Mouse (Mus musculus): Measurements from ENCODE around the gene St8sia2. TPM values are rescaled to one million over a fixed set of nuclear protein-coding genes. Genes with fewer than 3 reads are reported as not detected.

The St8sia2 gene
- polyA plus RNA-seq, 1 experiment from 2014 or later, result 18.7 TPM

- Histone ChIP-seq H3K4me3 (ENCODE audit: low read length) (no peak overlapping the region), H3K9me3 (ENCODE audit: control insufficient read depth, low read length) (no peaks in the 10 kb centered on the region), H3K27ac (ENCODE audit: low read depth, low read length) (peak overlapping the region; percentile 57), H3K36me3 (ENCODE audit: control insufficient read depth, insufficient read depth, low read length) (0 out of 2 replicates have a peak, but pooled peaks cover 3% of the 10 kb centered on the region), H3K4me2 (replicated peaks; ENCODE audit: low read depth, low read length) (no peak overlapping the region), H3K27me3 (ENCODE audit: control insufficient read depth, insufficient read depth, low read length) (no peaks in the 10 kb centered on the region), H3K4me1 (ENCODE audit: control insufficient read depth, insufficient read depth, low read length) (peaks cover 23% of the 10 kb centered on the region), H3K9ac (ENCODE audit: low read depth, low read length) (no peak overlapping the region)
- peak; percentile 83 for ATAC-seq (ENCODE audit: low FRiP score, low TSS enrichment)
- WGBS, result 12% methylated on average over 4 of the region's 4 CpGs
These were observed 71.8 kb downstream of the St8sia2 start for GRCm38 (mm10) chr7:73941640-73942039.

- Histone ChIP-seq H3K27ac (ENCODE audit: low read depth, low read length) (no peak overlapping the region), H3K4me3 (ENCODE audit: low read length) (no peak overlapping the region), H3K36me3 (ENCODE audit: control insufficient read depth, insufficient read depth, low read length) (0 out of 2 replicates have a peak, but pooled peaks cover 3% of the 10 kb centered on the region), H3K9me3 (ENCODE audit: control insufficient read depth, low read length) (no peaks in the 10 kb centered on the region), H3K9ac (ENCODE audit: low read depth, low read length) (no peak overlapping the region), H3K4me2 (replicated peaks; ENCODE audit: low read depth, low read length) (no peak overlapping the region), H3K27me3 (ENCODE audit: control insufficient read depth, insufficient read depth, low read length) (no peaks in the 10 kb centered on the region), H3K4me1 (ENCODE audit: control insufficient read depth, insufficient read depth, low read length) (peaks cover 23% of the 10 kb centered on the region)
- 91% methylated on average over 8 of the region's 8 CpGs for WGBS
- no peak for ATAC-seq (ENCODE audit: low FRiP score, low TSS enrichment)
These were observed 74.3 kb downstream of the St8sia2 start for GRCm38 (mm10) chr7:73939236-73939635.

- Histone ChIP-seq H3K4me1 (ENCODE audit: control insufficient read depth, insufficient read depth, low read length) (peaks cover 23% of the 10 kb centered on the region), H3K9me3 (ENCODE audit: control insufficient read depth, low read length) (no peaks in the 10 kb centered on the region), H3K36me3 (ENCODE audit: control insufficient read depth, insufficient read depth, low read length) (0 out of 2 replicates have a peak, but pooled peaks cover 3% of the 10 kb centered on the region), H3K9ac (ENCODE audit: low read depth, low read length) (no peak overlapping the region), H3K4me3 (ENCODE audit: low read length) (no peak overlapping the region), H3K27me3 (ENCODE audit: control insufficient read depth, insufficient read depth, low read length) (no peaks in the 10 kb centered on the region), H3K27ac (ENCODE audit: low read depth, low read length) (no peak overlapping the region), H3K4me2 (replicated peaks; ENCODE audit: low read depth, low read length) (no peak overlapping the region)
- no peak for ATAC-seq (ENCODE audit: low FRiP score, low TSS enrichment)
- 79% methylated on average over 7 of the region's 7 CpGs for WGBS
These were observed 75.3 kb downstream of the St8sia2 start for GRCm38 (mm10) chr7:73938046-73938810.

GRCm38 (mm10) chr7:73936119-73936518 is 77.4 kb downstream of the St8sia2 start:
- no peaks in the 10 kb centered on the region for H3K36me3 ChIP-seq (ENCODE audit: control insufficient read depth, insufficient read depth, low read length)
- no peak for ATAC-seq (ENCODE audit: low FRiP score, low TSS enrichment)
- no peaks in the 10 kb centered on the region for H3K9me3 ChIP-seq (ENCODE audit: control insufficient read depth, low read length)
- H3K27ac ChIP-seq (ENCODE audit: low read depth, low read length), result no peak overlapping the region
- no peaks in the 10 kb centered on the region for H3K27me3 ChIP-seq (ENCODE audit: control insufficient read depth, insufficient read depth, low read length)
- H3K4me2 ChIP-seq (replicated peaks; ENCODE audit: low read depth, low read length), result no peak overlapping the region
- WGBS, result 34% methylated on average over 3 of the region's 3 CpGs
- H3K4me1 ChIP-seq (ENCODE audit: control insufficient read depth, insufficient read depth, low read length), result peaks cover 10% of the 10 kb centered on the region
- H3K9ac ChIP-seq (ENCODE audit: low read depth, low read length), result no peak overlapping the region
- H3K4me3 ChIP-seq (ENCODE audit: low read length), result no peak overlapping the region

- Histone ChIP-seq H3K27ac (ENCODE audit: low read depth, low read length) (no peak overlapping the region), H3K4me1 (ENCODE audit: control insufficient read depth, insufficient read depth, low read length) (peaks cover 6% of the 10 kb centered on the region), H3K9me3 (ENCODE audit: control insufficient read depth, low read length) (no peaks in the 10 kb centered on the region), H3K27me3 (ENCODE audit: control insufficient read depth, insufficient read depth, low read length) (no peaks in the 10 kb centered on the region), H3K9ac (ENCODE audit: low read depth, low read length) (no peak overlapping the region), H3K4me2 (replicated peaks; ENCODE audit: low read depth, low read length) (no peak overlapping the region), H3K36me3 (ENCODE audit: control insufficient read depth, insufficient read depth, low read length) (no peaks in the 10 kb centered on the region), H3K4me3 (ENCODE audit: low read length) (no peak overlapping the region)
- no peak for ATAC-seq (ENCODE audit: low FRiP score, low TSS enrichment)
- WGBS, result 68% methylated on average over 2 of the region's 2 CpGs
These were observed 77.8 kb downstream of the St8sia2 start for GRCm38 (mm10) chr7:73935703-73936102.

- H3K36me3 ChIP-seq (ENCODE audit: control insufficient read depth, insufficient read depth, low read length), result no peaks in the 10 kb centered on the region
- no peak overlapping the region for H3K9ac ChIP-seq (ENCODE audit: low read depth, low read length)
- no peaks in the 10 kb centered on the region for H3K4me1 ChIP-seq (ENCODE audit: control insufficient read depth, insufficient read depth, low read length)
- no peak overlapping the region for H3K4me3 ChIP-seq (ENCODE audit: low read length)
- WGBS, result 68% methylated on average over 3 of the region's 3 CpGs
- no peaks in the 10 kb centered on the region for H3K27me3 ChIP-seq (ENCODE audit: control insufficient read depth, insufficient read depth, low read length)
- no peaks in the 10 kb centered on the region for H3K9me3 ChIP-seq (ENCODE audit: control insufficient read depth, low read length)
- no peak overlapping the region for H3K27ac ChIP-seq (ENCODE audit: low read depth, low read length)
- ATAC-seq (ENCODE audit: low FRiP score, low TSS enrichment), result no peak
- no peak overlapping the region for H3K4me2 ChIP-seq (replicated peaks; ENCODE audit: low read depth, low read length)
These were observed 80.5 kb downstream of the St8sia2 start for GRCm38 (mm10) chr7:73933036-73933435.

- Histone ChIP-seq H3K27ac (ENCODE audit: low read depth, low read length) (no peak overlapping the region), H3K4me1 (ENCODE audit: control insufficient read depth, insufficient read depth, low read length) (no peaks in the 10 kb centered on the region), H3K9ac (ENCODE audit: low read depth, low read length) (no peak overlapping the region), H3K27me3 (ENCODE audit: control insufficient read depth, insufficient read depth, low read length) (no peaks in the 10 kb centered on the region), H3K9me3 (ENCODE audit: control insufficient read depth, low read length) (no peaks in the 10 kb centered on the region), H3K4me3 (ENCODE audit: low read length) (no peak overlapping the region), H3K4me2 (replicated peaks; ENCODE audit: low read depth, low read length) (no peak overlapping the region), H3K36me3 (ENCODE audit: control insufficient read depth, insufficient read depth, low read length) (no peaks in the 10 kb centered on the region)
- ATAC-seq (ENCODE audit: low FRiP score, low TSS enrichment), result no peak
- WGBS, result 78% methylated on average over 16 of the region's 16 CpGs
These were observed 92.5 kb downstream of the St8sia2 start for GRCm38 (mm10) chr7:73920921-73921485.

- H3K4me3 ChIP-seq (ENCODE audit: low read length), result no peak overlapping the region
- no peak for ATAC-seq (ENCODE audit: low FRiP score, low TSS enrichment)
- no peaks in the 10 kb centered on the region for H3K9me3 ChIP-seq (ENCODE audit: control insufficient read depth, low read length)
- no peak overlapping the region for H3K4me2 ChIP-seq (replicated peaks; ENCODE audit: low read depth, low read length)
- 0 out of 2 replicates have a peak overlapping the region, but pooled peaks have one; percentile 11 for H3K27ac ChIP-seq (ENCODE audit: low read depth, low read length)
- H3K27me3 ChIP-seq (ENCODE audit: control insufficient read depth, insufficient read depth, low read length), result no peaks in the 10 kb centered on the region
- no peaks in the 10 kb centered on the region for H3K4me1 ChIP-seq (ENCODE audit: control insufficient read depth, insufficient read depth, low read length)
- H3K36me3 ChIP-seq (ENCODE audit: control insufficient read depth, insufficient read depth, low read length), result no peaks in the 10 kb centered on the region
- WGBS, result 66% methylated on average over 9 of the region's 9 CpGs
- no peak overlapping the region for H3K9ac ChIP-seq (ENCODE audit: low read depth, low read length)
These were observed 95.7 kb downstream of the St8sia2 start for GRCm38 (mm10) chr7:73917633-73918311.

- Histone ChIP-seq H3K9me3 (ENCODE audit: control insufficient read depth, low read length) (no peaks in the 10 kb centered on the region), H3K27me3 (ENCODE audit: control insufficient read depth, insufficient read depth, low read length) (no peaks in the 10 kb centered on the region), H3K9ac (ENCODE audit: low read depth, low read length) (no peak overlapping the region), H3K4me2 (replicated peaks; ENCODE audit: low read depth, low read length) (no peak overlapping the region), H3K27ac (ENCODE audit: low read depth, low read length) (no peak overlapping the region), H3K4me3 (ENCODE audit: low read length) (no peak overlapping the region), H3K36me3 (ENCODE audit: control insufficient read depth, insufficient read depth, low read length) (no peaks in the 10 kb centered on the region), H3K4me1 (ENCODE audit: control insufficient read depth, insufficient read depth, low read length) (no peaks in the 10 kb centered on the region)
- ATAC-seq (ENCODE audit: low FRiP score, low TSS enrichment), result no peak
- WGBS, result 39% methylated on average over 4 of the region's 4 CpGs
These were observed 101.6 kb downstream of the St8sia2 start for GRCm38 (mm10) chr7:73911899-73912298.

All from kidney, embryonic 14.5 days (tissue).